Mouse (Mus musculus): ENCODE results near the gene Fam117a. TPM values are rescaled to one million over a fixed set of nuclear protein-coding genes. Genes with fewer than 3 reads are reported as not detected.

The Fam117a gene
- polyA plus RNA-seq, 1 experiment: 55.8 TPM

DNA sequence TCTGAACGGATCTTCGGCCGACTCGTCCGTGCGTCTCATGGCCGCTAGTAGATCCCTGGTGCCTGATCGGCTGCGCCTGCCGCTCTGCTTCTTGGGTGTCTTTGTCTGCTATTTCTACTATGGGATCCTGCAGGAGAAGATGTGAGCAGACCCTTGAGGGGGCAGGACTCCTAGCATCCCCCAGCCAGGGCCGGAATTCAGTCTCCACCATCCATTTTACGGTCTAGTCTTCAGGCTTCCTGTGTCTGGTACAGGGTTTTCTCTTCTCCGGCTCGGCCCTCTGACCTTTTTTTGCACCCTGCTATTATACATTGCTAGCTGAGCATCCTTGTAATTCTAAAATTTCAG, 48.1 kb downstream of the Fam117a start:
- Histone ChIP-seq H3K4me1 (ENCODE audit: control insufficient read depth, insufficient read depth, low read length) (peaks cover 7% of the 10 kb centered on the region), H3K4me3 (replicated peaks; ENCODE audit: extremely low read depth, low read depth, low read length) (peak overlapping the region; percentile 87)
- TF ChIP-seq CTCF (IDR thresholded peaks at IDR 0.05; ENCODE audit: insufficient read depth, low read length) (no peak), POLR2A (IDR thresholded peaks at IDR 0.05; ENCODE audit: borderline replicate concordance, extremely low read depth, low read depth, low read length) (no peak)
- WGBS: 0% methylated on average over 14 of the region's 14 CpGs
- no peak for DNase-seq

DNA sequence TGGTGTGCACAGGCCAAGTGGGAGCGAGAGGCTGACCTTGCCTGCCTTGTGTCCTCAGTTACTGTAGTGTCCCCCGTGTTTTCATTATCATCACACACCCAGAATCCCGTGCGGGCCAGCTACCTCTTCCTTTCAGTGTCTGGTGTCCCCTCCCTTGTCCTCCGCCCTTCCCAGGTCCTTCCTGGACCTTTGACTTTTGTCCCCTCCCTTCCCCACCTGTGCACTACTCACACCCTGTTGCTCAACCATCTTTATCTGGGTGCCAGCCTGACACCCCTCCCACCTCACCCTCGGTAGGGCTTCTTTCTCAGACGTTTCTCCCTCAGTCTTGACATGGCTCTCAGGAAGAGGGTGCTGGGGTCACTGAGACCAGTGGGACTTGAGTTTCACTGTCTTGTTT, 50.5 kb downstream of the Fam117a start:
- TF ChIP-seq POLR2A (IDR thresholded peaks at IDR 0.05; ENCODE audit: borderline replicate concordance, extremely low read depth, low read depth, low read length) (no peak), CTCF (IDR thresholded peaks at IDR 0.05; ENCODE audit: insufficient read depth, low read length) (no peak)
- DNase-seq: no peak
- 66% methylated on average over 7 of the region's 7 CpGs for WGBS
- no peak overlapping the region for H3K4me3 ChIP-seq (replicated peaks; ENCODE audit: extremely low read depth, low read depth, low read length)
- H3K4me1 ChIP-seq (ENCODE audit: control insufficient read depth, insufficient read depth, low read length): peaks cover 7% of the 10 kb centered on the region

DNA sequence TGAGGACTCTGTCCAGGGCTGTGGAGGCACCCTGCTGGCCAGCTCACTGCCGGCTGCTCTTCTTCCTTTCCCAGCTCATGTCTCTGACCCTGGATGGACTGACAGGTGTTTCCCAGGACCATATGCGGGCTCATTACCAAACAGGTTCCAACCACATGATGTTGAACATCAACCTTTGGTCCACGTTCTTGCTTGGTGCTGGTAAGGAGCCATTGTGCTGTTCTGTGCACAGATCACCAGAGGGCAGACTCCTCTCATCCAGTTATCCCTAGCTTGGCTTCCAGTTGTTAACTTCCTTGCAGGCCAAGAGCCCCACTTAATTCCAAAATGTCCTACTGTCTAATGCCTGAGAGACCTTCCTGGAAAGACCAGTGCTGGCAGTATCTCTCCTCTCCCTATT, 52.2 kb downstream of the Fam117a start:
- Histone ChIP-seq H3K4me3 (replicated peaks; ENCODE audit: extremely low read depth, low read depth, low read length) (no peak overlapping the region), H3K4me1 (ENCODE audit: control insufficient read depth, insufficient read depth, low read length) (peaks cover 3% of the 10 kb centered on the region; the same call in 1 of the 2 replicates)
- WGBS: 72% methylated on average over 3 of the region's 3 CpGs
- no peak for TF ChIP-seq POLR2A (IDR thresholded peaks at IDR 0.05; ENCODE audit: borderline replicate concordance, extremely low read depth, low read depth, low read length)
- peak; percentile 33; the same call in 1 of the 2 replicates for TF ChIP-seq CTCF (IDR thresholded peaks at IDR 0.05; ENCODE audit: insufficient read depth, low read length)
- no peak for DNase-seq

DNA sequence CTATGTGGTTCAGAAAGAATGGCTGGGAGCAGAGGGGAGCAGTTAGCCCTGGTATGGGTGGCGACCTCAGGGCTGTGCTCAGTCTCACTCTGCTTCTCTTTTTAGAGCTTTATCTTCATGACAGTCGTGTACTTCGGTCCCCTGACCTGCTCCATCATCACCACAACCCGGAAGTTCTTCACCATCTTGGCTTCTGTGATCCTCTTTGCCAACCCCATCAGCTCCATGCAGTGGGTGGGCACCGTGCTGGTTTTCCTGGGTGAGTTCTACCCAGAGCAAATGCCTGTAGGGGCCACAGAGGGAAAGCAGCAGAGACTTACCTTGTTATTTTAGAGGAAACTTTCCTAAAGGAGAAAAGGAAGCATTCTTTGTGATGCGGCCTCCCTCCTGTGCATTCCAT, 53.6 kb downstream of the Fam117a start:
- 93% methylated on average over 6 of the region's 6 CpGs for WGBS
- peaks cover 3% of the 10 kb centered on the region; the same call in 1 of the 2 replicates for H3K4me1 ChIP-seq (ENCODE audit: control insufficient read depth, insufficient read depth, low read length)
- no peak overlapping the region for H3K4me3 ChIP-seq (replicated peaks; ENCODE audit: extremely low read depth, low read depth, low read length)
- TF ChIP-seq CTCF (IDR thresholded peaks at IDR 0.05; ENCODE audit: insufficient read depth, low read length): no peak
- no peak for TF ChIP-seq POLR2A (IDR thresholded peaks at IDR 0.05; ENCODE audit: borderline replicate concordance, extremely low read depth, low read depth, low read length)
- DNase-seq: no peak

DNA sequence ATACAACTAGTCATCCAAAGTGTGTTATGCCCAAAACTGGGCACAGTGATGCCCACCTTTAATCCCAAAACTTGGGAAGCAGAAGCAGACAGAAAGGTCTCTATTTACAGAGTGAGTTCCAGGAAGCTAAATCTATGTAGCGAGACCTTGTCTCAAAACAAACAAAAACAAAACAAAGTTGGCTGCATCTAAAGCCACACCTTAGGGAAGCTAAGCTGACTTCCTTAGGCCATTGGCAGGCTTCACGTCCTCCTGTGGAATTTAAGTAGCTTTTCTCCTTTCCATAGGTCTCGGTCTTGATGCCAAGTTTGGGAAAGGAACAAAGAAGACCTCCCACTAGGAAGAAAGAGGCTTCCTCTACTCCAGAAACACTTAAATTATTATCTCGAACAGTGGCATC, 54.4 kb downstream of the Fam117a start:
- 68% methylated on average over 4 of the region's 4 CpGs for WGBS
- DNase-seq: no peak
- TF ChIP-seq POLR2A (IDR thresholded peaks at IDR 0.05; ENCODE audit: borderline replicate concordance, extremely low read depth, low read depth, low read length): no peak
- no peak for TF ChIP-seq CTCF (IDR thresholded peaks at IDR 0.05; ENCODE audit: insufficient read depth, low read length)
- Histone ChIP-seq H3K4me3 (replicated peaks; ENCODE audit: extremely low read depth, low read depth, low read length) (no peak overlapping the region), H3K4me1 (ENCODE audit: control insufficient read depth, insufficient read depth, low read length) (no peaks in the 10 kb centered on the region)

DNA sequence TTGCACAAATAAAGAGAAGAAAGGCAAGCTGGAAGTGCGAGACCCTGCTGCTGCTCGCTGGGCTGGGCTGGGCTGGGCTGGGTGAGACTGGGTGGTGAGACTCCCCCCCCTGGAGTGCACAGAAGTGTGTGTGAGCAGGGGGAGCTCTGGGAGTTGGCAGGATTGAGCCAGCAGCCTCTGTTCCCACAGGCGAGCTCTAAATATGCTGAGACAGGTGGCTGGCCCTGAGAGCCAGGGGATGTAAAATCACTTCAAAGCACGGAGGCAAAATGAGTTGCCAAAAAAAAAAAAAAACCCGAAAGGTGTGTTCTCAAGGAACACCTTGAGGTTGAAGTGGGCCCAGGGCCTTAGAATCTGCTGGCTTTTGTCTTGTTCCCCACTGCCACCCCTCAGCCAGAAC, 54.9 kb downstream of the Fam117a start:
- DNase-seq: no peak
- WGBS: 70% methylated on average over 5 of the region's 5 CpGs
- TF ChIP-seq POLR2A (IDR thresholded peaks at IDR 0.05; ENCODE audit: borderline replicate concordance, extremely low read depth, low read depth, low read length): no peak
- TF ChIP-seq CTCF (IDR thresholded peaks at IDR 0.05; ENCODE audit: insufficient read depth, low read length): no peak
- Histone ChIP-seq H3K4me3 (replicated peaks; ENCODE audit: extremely low read depth, low read depth, low read length) (no peak overlapping the region), H3K4me1 (ENCODE audit: control insufficient read depth, insufficient read depth, low read length) (no peaks in the 10 kb centered on the region)

DNA sequence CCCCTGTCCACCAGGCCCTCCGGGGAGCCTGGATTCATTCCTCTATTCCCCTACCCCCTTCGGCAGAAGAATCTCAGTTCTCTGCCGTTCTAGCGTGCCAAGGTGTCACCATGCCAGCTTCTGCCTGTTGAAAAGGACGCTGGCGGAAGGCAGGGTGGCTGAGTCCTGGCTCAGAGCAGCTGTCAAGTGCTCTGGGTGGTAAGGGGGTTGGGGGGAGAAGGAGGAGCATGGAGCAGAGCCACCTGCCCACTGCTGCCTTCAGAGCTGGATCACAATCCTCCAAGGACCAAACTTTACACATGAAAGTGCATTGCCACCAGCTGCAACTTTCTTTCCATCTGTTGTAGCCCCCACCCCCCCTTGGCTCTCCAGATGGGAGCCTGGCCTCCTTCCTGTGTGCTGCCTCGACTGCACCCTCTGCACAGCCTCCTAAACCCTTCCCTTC, 55.4 kb downstream of the Fam117a start:
- DNase-seq: no peak
- 50% methylated on average over 7 of the region's 7 CpGs for WGBS
- H3K4me1 ChIP-seq (ENCODE audit: control insufficient read depth, insufficient read depth, low read length): no peaks in the 10 kb centered on the region
- TF ChIP-seq CTCF (IDR thresholded peaks at IDR 0.05; ENCODE audit: insufficient read depth, low read length) (no peak), POLR2A (IDR thresholded peaks at IDR 0.05; ENCODE audit: borderline replicate concordance, extremely low read depth, low read depth, low read length) (no peak)
- H3K4me3 ChIP-seq (replicated peaks; ENCODE audit: extremely low read depth, low read depth, low read length): no peak overlapping the region

DNA sequence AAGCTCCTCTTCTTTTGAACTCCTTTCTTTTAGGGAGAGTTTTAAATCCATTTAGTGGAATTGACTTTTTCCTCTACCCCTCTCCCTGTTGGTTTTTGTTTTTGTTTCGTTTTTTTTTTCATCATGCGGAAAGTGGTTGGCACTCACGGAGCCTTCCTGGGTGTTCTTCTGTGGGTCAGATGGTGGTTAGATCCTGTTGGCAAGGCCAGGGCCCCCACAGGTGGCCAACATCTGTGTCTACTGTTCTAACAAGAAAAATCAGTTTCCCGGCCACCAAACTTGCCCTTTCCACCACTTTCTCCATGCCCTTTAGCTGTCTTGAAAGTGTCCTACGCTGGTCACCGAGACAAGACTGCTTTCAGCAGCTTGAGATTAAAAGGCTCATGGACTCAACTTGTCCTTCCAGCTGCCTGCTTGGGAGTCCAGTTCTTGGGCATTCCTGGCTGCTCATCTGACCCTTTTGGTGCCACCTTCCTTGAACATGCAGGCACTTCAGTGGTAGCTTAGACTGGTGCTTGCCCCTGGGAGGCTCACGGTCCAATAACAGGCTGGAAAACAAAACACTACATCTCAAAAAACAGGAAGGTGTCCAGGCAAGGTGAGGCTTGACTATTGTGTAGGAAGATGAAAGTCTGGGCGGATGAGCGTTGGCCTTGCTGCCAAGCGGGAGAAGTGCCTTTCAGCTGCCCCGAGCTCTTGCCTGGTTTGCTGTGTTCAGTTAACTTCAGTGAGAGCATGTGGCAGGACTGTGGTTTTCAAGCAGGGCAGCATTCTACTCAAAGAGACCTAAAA, 56.1 kb downstream of the Fam117a start:
- DNase-seq: no peak
- Histone ChIP-seq H3K4me1 (ENCODE audit: control insufficient read depth, insufficient read depth, low read length) (no peaks in the 10 kb centered on the region), H3K4me3 (replicated peaks; ENCODE audit: extremely low read depth, low read depth, low read length) (no peak overlapping the region)
- WGBS: 70% methylated on average over 11 of the region's 11 CpGs
- TF ChIP-seq CTCF (IDR thresholded peaks at IDR 0.05; ENCODE audit: insufficient read depth, low read length) (no peak), POLR2A (IDR thresholded peaks at IDR 0.05; ENCODE audit: borderline replicate concordance, extremely low read depth, low read depth, low read length) (no peak)

DNA sequence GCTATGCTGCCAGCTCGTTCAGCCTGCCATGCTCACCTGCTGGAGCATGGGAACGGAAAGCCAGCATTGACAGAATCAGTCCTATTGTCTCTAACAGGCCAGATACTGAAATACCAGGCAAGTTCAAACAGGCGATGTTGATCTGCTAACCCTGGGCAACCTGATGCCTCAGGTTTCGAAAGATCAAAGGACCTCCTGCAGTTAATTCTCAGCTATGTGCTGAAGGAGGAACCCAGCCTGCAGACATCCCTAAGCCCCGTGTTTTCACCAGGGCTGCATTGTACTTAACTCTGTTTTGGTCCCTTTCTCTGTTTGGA, 56.6 kb downstream of the Fam117a start:
- no peak for DNase-seq
- H3K4me3 ChIP-seq (replicated peaks; ENCODE audit: extremely low read depth, low read depth, low read length): no peak overlapping the region
- WGBS: 45% methylated on average over 5 of the region's 5 CpGs
- no peaks in the 10 kb centered on the region for H3K4me1 ChIP-seq (ENCODE audit: control insufficient read depth, insufficient read depth, low read length)
- TF ChIP-seq POLR2A (IDR thresholded peaks at IDR 0.05; ENCODE audit: borderline replicate concordance, extremely low read depth, low read depth, low read length): no peak
- no peak for TF ChIP-seq CTCF (IDR thresholded peaks at IDR 0.05; ENCODE audit: insufficient read depth, low read length)

DNA sequence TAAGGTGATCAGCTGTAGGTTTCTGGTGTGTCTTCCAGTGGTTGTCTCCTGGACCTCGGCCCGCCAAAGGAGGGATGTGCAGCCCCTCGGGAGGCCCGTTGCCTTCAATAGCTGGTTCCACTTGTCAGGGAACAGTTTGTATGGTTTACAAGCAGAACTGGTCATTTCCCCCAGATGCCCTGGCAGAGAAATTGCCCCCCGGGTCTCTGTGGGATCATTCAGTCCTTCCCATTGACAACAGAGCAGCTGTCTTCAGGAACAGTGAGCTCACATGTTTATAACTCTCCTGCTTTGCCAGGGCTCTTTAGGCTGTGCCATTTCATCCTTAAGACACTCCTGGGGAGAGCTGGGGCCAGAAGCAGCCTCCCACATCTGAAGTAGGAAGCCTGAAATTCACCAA, 57.3 kb downstream of the Fam117a start:
- 58% methylated on average over 5 of the region's 5 CpGs for WGBS
- no peak for DNase-seq
- no peak overlapping the region for H3K4me3 ChIP-seq (replicated peaks; ENCODE audit: extremely low read depth, low read depth, low read length)
- TF ChIP-seq POLR2A (IDR thresholded peaks at IDR 0.05; ENCODE audit: borderline replicate concordance, extremely low read depth, low read depth, low read length) (no peak), CTCF (IDR thresholded peaks at IDR 0.05; ENCODE audit: insufficient read depth, low read length) (no peak)
- H3K4me1 ChIP-seq (ENCODE audit: control insufficient read depth, insufficient read depth, low read length): no peaks in the 10 kb centered on the region
